ENCODE assay signal across 10 mouse cellular contexts in the genomic region with DNA sequence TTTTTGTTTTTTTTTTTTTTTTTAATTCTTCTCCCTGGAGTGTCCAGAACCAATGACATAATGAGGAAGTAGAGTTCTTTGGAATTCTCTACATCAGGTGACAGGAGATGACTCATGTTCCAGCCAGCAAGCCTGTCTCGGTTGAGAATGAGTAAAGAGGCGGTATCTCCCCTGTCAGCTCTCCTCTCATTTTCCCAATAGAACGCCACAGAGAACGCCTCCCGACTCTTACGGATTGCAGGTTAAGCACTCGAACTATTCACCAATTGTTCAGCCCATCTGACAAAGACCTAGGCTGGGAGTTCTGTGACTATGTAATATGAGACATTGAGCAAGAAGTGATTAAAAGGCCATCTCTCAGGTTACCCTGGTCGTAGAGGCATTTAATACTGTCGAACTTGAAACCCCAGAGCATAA. TPM values are rescaled to one million over a fixed set of nuclear protein-coding genes. Genes with fewer than 3 reads are reported as not detected.
DNase-seq lines count a peak whose midpoint lies in the region; ATAC-seq and TF ChIP-seq lines count a peak whose summit lies in the region.
"Had no signal": no experiment of that assay in that cellular context is flagged by ENCODE, and none has a peak within 500 bp of the region (broad histone marks: within the 10 kb centered on the region; RNA-seq: fewer than 3 reads in every experiment).

No protein-coding gene starts in this region.

- ATAC-seq in hindbrain, embryonic 12.5 days (ENCODE audit: low FRiP score), result no peak

- H3K4me1 ChIP-seq in lung, adult 2 months (ENCODE audit: control insufficient read depth, insufficient read depth, low read length), result peaks cover 12% of the 10 kb centered on the region
- no peaks in the 10 kb centered on the region for H3K4me1 ChIP-seq in hindbrain, embryonic 12.5 days
- H3K4me1 ChIP-seq: hindbrain, embryonic 15.5 days had no signal

- intact Hi-C loops in heart, postnatal 25 days (cut with DNase I), result loop anchor here (5.0 kb wide), 1 partner anchor 42 kb away; no protein-coding TSS in a partner anchor

- no peak for TF ChIP-seq POLR2A in lung, adult 2 months (IDR thresholded peaks at IDR 0.05; ENCODE audit: borderline replicate concordance, extremely low read depth, low read depth, low read length)

- peak; percentile 36 to 51 for DNase-seq in lung, adult 18-20 months
- no peak for DNase-seq in lung, adult 2 months
- peak; percentile 7 for DNase-seq in embryo, embryonic 9.5 days (ENCODE audit: extremely low spot score)
- peak; percentile 29 for DNase-seq in heart, postnatal 25 days (ENCODE audit: low spot score)
- DNase-seq in skeletal muscle tissue, adult 2 months (ENCODE audit: low read depth, low spot score), result peak; percentile 26
- DNase-seq in thymus, postnatal 14 days, result no peak
- DNase-seq in thymus, postnatal 0 days (ENCODE audit: low spot score), result no peak
- DNase-seq: liver, embryonic 13.5 days had no signal

- no peak overlapping the region for H3K27ac ChIP-seq in hindbrain, embryonic 12.5 days
- H3K27ac ChIP-seq: hindbrain, embryonic 15.5 days had no signal

- H3K4me2 ChIP-seq in hindbrain, embryonic 12.5 days (replicated peaks), result no peak overlapping the region
- H3K4me2 ChIP-seq: hindbrain, embryonic 15.5 days had no signal

- no peaks in the 10 kb centered on the region for H3K36me3 ChIP-seq in hindbrain, embryonic 12.5 days
- H3K36me3 ChIP-seq: hindbrain, embryonic 15.5 days; liver, embryonic 13.5 days had no signal

- no peak for TF ChIP-seq CTCF in lung, adult 2 months (IDR thresholded peaks at IDR 0.05; ENCODE audit: insufficient read depth, low read length)

- 21% methylated on average over 9 of the region's 9 CpGs for WGBS in lung, adult 2 months
- WGBS in hindbrain, embryonic 12.5 days, result 51% methylated on average over 9 of the region's 9 CpGs

- no peaks in the 10 kb centered on the region for H3K9me3 ChIP-seq in hindbrain, embryonic 12.5 days (replicated peaks)
- H3K9me3 ChIP-seq: hindbrain, embryonic 15.5 days; liver, embryonic 13.5 days had no signal

- H3K4me3 ChIP-seq in lung, adult 2 months (replicated peaks; ENCODE audit: extremely low read depth, low read depth, low read length), result no peak overlapping the region
- H3K4me3 ChIP-seq in hindbrain, embryonic 12.5 days, result no peak overlapping the region
- H3K4me3 ChIP-seq: hindbrain, embryonic 15.5 days; liver, embryonic 13.5 days had no signal

- H3K27me3 ChIP-seq in hindbrain, embryonic 12.5 days, result no peaks in the 10 kb centered on the region
- H3K27me3 ChIP-seq: hindbrain, embryonic 15.5 days; liver, embryonic 13.5 days had no signal

- H3K9ac ChIP-seq in hindbrain, embryonic 12.5 days, result no peak overlapping the region
- H3K9ac ChIP-seq: hindbrain, embryonic 15.5 days; liver, embryonic 13.5 days had no signal

RNA-seq across cellular contexts. Expression of a gene that starts 50.3 kb away (rescaled TPM):
- polyA plus RNA-seq in lung, adult 2 months (2012; rRNA removed), result 28.7 and 42.2 TPM in 2 replicates
- total RNA-seq in heart, postnatal 25 days (2021), result 10 to 100 TPM; 14.4 to 15.1 TPM
- polyA plus RNA-seq in thymus, postnatal 0 days (2015; fragmentation: Nextera tagmentation; extraction: Ambion mirVana), result 21.8 and 29.2 TPM in 2 replicates
- polyA plus RNA-seq in hindbrain, embryonic 12.5 days (2016; fragmentation: Nextera tagmentation; extraction: Ambion mirVana), result 17.5 and 17.9 TPM in 2 replicates

Comparison
In these comparisons a context has a peak if more than half of its experiments do, and no peak if none do; other contexts are left out.
1. DNase-seq: peak in lung, adult 18-20 months (2 of 2), embryo, embryonic 9.5 days (single experiment), heart, postnatal 25 days (single experiment) and skeletal muscle tissue, adult 2 months (single experiment); none in lung, adult 2 months (single experiment), thymus, postnatal 14 days (single experiment) and thymus, postnatal 0 days (single experiment).